In genomic region chr1:34802290-34802642, GRCm38 (mm10) we compare ENCODE assay signal across 8 mouse cellular contexts. TPM values are rescaled to one million over a fixed set of nuclear protein-coding genes. Genes with fewer than 3 reads are reported as not detected.
DNase-seq lines count a peak whose midpoint lies in the region; ATAC-seq and TF ChIP-seq lines count a peak whose summit lies in the region.

No protein-coding gene starts in this region.

- TF ChIP-seq POLR2A in kidney, adult 2 months (IDR thresholded peaks at IDR 0.05; ENCODE audit: low read depth, low read length): no peak

- no peaks in the 10 kb centered on the region for H3K9me3 ChIP-seq in E14TG2a.4 (ENCODE audit: low read length)
- no peaks in the 10 kb centered on the region for H3K9me3 ChIP-seq in forebrain, embryonic 15.5 days

- H3K36me3 ChIP-seq in E14TG2a.4 (ENCODE audit: insufficient read depth, low read length): peaks cover 18% of the 10 kb centered on the region; the same call in 1 of the 2 replicates
- H3K36me3 ChIP-seq in forebrain, embryonic 15.5 days: no peaks in the 10 kb centered on the region; the same call in 1 of the 2 replicates
- no peaks in the 10 kb centered on the region for H3K36me3 ChIP-seq in splenic B cell, adult 2 months (ENCODE audit: control insufficient read depth, insufficient read depth, low read length, poor library complexity, severe bottlenecking)
- no peaks in the 10 kb centered on the region for H3K36me3 ChIP-seq in kidney, adult 2 months (ENCODE audit: control insufficient read depth, insufficient read depth, low read length)

- WGBS in forebrain, embryonic 15.5 days: 29% methylated on average over 7 of the region's 7 CpGs
- WGBS in kidney, adult 2 months: 44% methylated on average over 7 of the region's 7 CpGs

- H3K4me3 ChIP-seq in E14TG2a.4 (replicated peaks; ENCODE audit: low read length): peak overlapping the region; percentile 89
- H3K4me3 ChIP-seq in forebrain, embryonic 15.5 days: peak overlapping the region; percentile 77
- H3K4me3 ChIP-seq in kidney, adult 2 months (ENCODE audit: insufficient read depth, low read depth, low read length): no peak overlapping the region; the same call in 1 of the 2 replicates

- peaks cover 58% of the 10 kb centered on the region for H3K4me1 ChIP-seq in E14TG2a.4 (replicated peaks; ENCODE audit: low read depth, low read length)
- peaks cover 35% of the 10 kb centered on the region for H3K4me1 ChIP-seq in forebrain, embryonic 15.5 days
- H3K4me1 ChIP-seq in kidney, adult 2 months (ENCODE audit: control insufficient read depth, insufficient read depth, low read length): no peaks in the 10 kb centered on the region

- H3K27ac ChIP-seq in forebrain, embryonic 15.5 days (replicated peaks): peak overlapping the region; percentile 87
- H3K27ac ChIP-seq in kidney, adult 2 months (ENCODE audit: insufficient read depth, low read depth, low read length): no peak overlapping the region

- H3K4me2 ChIP-seq in forebrain, embryonic 15.5 days (replicated peaks): peak overlapping the region; percentile 63

- TF ChIP-seq CTCF in E14TG2a.4 (conservative IDR thresholded peaks at IDR 0.05; ENCODE audit: low read length): no peak
- TF ChIP-seq CTCF in kidney, adult 2 months (conservative IDR thresholded peaks at IDR 0.05; ENCODE audit: insufficient read depth, insufficient read length, low read depth, low read length): no peak

- peak; percentile 41 for ATAC-seq in forebrain, embryonic 15.5 days (replicated peaks)
- peak; percentile 64 for ATAC-seq in megakaryocyte, adult 5-6 weeks (ENCODE audit: poor library complexity, severe bottlenecking)

- peak; percentile 42 for DNase-seq in adrenal gland, adult 2 months
- no peak for DNase-seq in adrenal gland, postnatal 10 days
- peak; percentile 64 to 81 for DNase-seq in left cerebral cortex, postnatal 14 days (ENCODE audit: low spot score in 2 of 2)
- DNase-seq in splenic B cell, adult 2 months (ENCODE audit: low read depth, low spot score): peak; percentile 51
- DNase-seq in kidney, adult 2 months: no peak

- H3K27me3 ChIP-seq in E14TG2a.4 (ENCODE audit: insufficient read depth, low read length): peaks cover 41% of the 10 kb centered on the region
- H3K27me3 ChIP-seq in forebrain, embryonic 15.5 days: no peaks in the 10 kb centered on the region
- H3K27me3 ChIP-seq in splenic B cell, adult 2 months (ENCODE audit: control insufficient read depth, insufficient read depth, low read length, poor library complexity, severe bottlenecking): no peaks in the 10 kb centered on the region
- H3K27me3 ChIP-seq in kidney, adult 2 months (replicated peaks; ENCODE audit: control insufficient read depth, insufficient read depth, low read length): no peaks in the 10 kb centered on the region

- intact Hi-C loops in left cerebral cortex, postnatal 14 days (cut with DNase I): loop anchor here (5.0 kb wide), 1 partner anchor 50 kb away; no protein-coding TSS in a partner anchor

- H3K9ac ChIP-seq in forebrain, embryonic 15.5 days (replicated peaks): peak overlapping the region; percentile 82

RNA-seq across cellular contexts. Expression of gene Fam168b, which starts 40.6 kb away (rescaled TPM):
- total RNA-seq in adrenal gland, adult 2 months (2021): 100 to 1,000 TPM; 113 to 203 TPM
- polyA plus RNA-seq in adrenal gland, adult 2 months (2012; rRNA removed): 359 and 507 TPM in 2 replicates
- total RNA-seq in adrenal gland, postnatal 10 days (2021): 100 to 1,000 TPM; 115 to 121 TPM
- polyA plus RNA-seq in forebrain, embryonic 15.5 days (2015; fragmentation: Nextera tagmentation; extraction: Ambion mirVana): 169 and 171 TPM in 2 replicates
- 100 to 1,000 TPM; 234 to 251 TPM for total RNA-seq in left cerebral cortex, postnatal 14 days (2021)
- total RNA-seq in megakaryocyte, adult 5-6 weeks (2015): 30.3 and 42.9 TPM in 2 replicates
- total RNA-seq in megakaryocyte, adult 5-6 weeks (2017): 62.0 and 62.8 TPM in 2 replicates
- 236 and 254 TPM in 2 replicates for polyA plus RNA-seq in kidney, adult 2 months (2012; rRNA removed)

RNA-seq across cellular contexts. Expression of gene Plekhb2, which starts 47.5 kb away (rescaled TPM):
- 100 to 1,000 TPM; 187 to 193 TPM for total RNA-seq in adrenal gland, adult 2 months (2021)
- 80.8 and 115 TPM in 2 replicates for polyA plus RNA-seq in adrenal gland, adult 2 months (2012; rRNA removed)
- 10 to 100 TPM; 79.0 to 92.5 TPM for total RNA-seq in adrenal gland, postnatal 10 days (2021)
- 64.2 and 71.8 TPM in 2 replicates for polyA plus RNA-seq in forebrain, embryonic 15.5 days (2015; fragmentation: Nextera tagmentation; extraction: Ambion mirVana)
- total RNA-seq in left cerebral cortex, postnatal 14 days (2021): 100 to 1,000 TPM; 202 to 226 TPM
- 48.6 and 58.3 TPM in 2 replicates for total RNA-seq in megakaryocyte, adult 5-6 weeks (2015)
- total RNA-seq in megakaryocyte, adult 5-6 weeks (2017): 28.4 and 29.5 TPM in 2 replicates
- 195 and 227 TPM in 2 replicates for polyA plus RNA-seq in kidney, adult 2 months (2012; rRNA removed)

Comparison
In these comparisons a context has a peak if more than half of its experiments do, and no peak if none do; other contexts are left out.
1. DNase-seq: peak in adrenal gland, adult 2 months (single experiment), left cerebral cortex, postnatal 14 days (2 of 2) and splenic B cell, adult 2 months (single experiment); none in adrenal gland, postnatal 10 days (single experiment) and kidney, adult 2 months (single experiment).